Mouse (Mus musculus) embryonic facial prominence, embryonic 11.5 days (tissue): ENCODE data around the gene Atxn1. TPM values are rescaled to one million over a fixed set of nuclear protein-coding genes. Genes with fewer than 3 reads are reported as not detected.
A peak's percentile ranks its signal among the peaks of the same experiment; 100 is the strongest.

Experiments used
- ATAC-seq: fragments of 200-750 bp; cut with Nextera tagmentation; replicated peaks from 2 replicates; pipeline ENCODE4 v1.8.0; 2017; ENCODE audit warnings: low read depth; ENCODE audit not compliant: insufficient number of reproducible peaks, low FRiP score, low TSS enrichment
- DNase-seq: peaks from one replicate; pipeline ENCODE4 v3.0.0-alpha.2; 2015; ENCODE audit warnings: low spot score
- H3K27ac ChIP-seq: fragments of 300-500 bp; sonication (generic); replicated peaks from 2 replicates; pipeline ENCODE4 v1.5.1; 2014; ENCODE audit warnings: mild to moderate bottlenecking, low read depth, low read length, control low read depth
- H3K27me3 ChIP-seq: fragments of 300-500 bp; sonication (generic); 2 replicates; pipeline ENCODE4 v1.6.1; 2014; ENCODE audit warnings: mild to moderate bottlenecking, low read length, moderate library complexity, mixed read lengths; ENCODE audit not compliant: control insufficient read depth, insufficient read depth
- H3K36me3 ChIP-seq: fragments of 300-500 bp; sonication (generic); replicated peaks from 2 replicates; pipeline ENCODE4 v1.6.1; 2014; ENCODE audit warnings: low read depth, mild to moderate bottlenecking, low read length, moderate library complexity, mixed read lengths; ENCODE audit not compliant: control insufficient read depth, insufficient read depth
- H3K4me1 ChIP-seq: fragments of 300-500 bp; sonication (generic); 2 replicates; pipeline ENCODE4 v1.6.1; 2014; ENCODE audit warnings: low read length, mixed read lengths; ENCODE audit not compliant: control insufficient read depth, insufficient read depth
- H3K4me2 ChIP-seq: fragments of 300-500 bp; sonication (generic); 2 replicates; pipeline ENCODE4 v1.6.1; 2014; ENCODE audit warnings: low read depth, mild to moderate bottlenecking, control low read depth, low read length, moderate library complexity
- H3K4me3 ChIP-seq: fragments of 300-500 bp; sonication (generic); 2 replicates; pipeline ENCODE4 v1.5.1; 2014; ENCODE audit warnings: low read depth, low read length, control low read depth
- H3K9ac ChIP-seq: fragments of 300-500 bp; sonication (generic); replicated peaks from 2 replicates; pipeline ENCODE4 v1.6.1; 2014; ENCODE audit warnings: mild to moderate bottlenecking, control low read depth, low read length
- H3K9me3 ChIP-seq: fragments of 300-500 bp; sonication (generic); replicated peaks from 2 replicates; pipeline ENCODE4 v1.6.1; 2016; ENCODE audit warnings: mild to moderate bottlenecking, low read length, inconsistent platforms, mixed read lengths; ENCODE audit not compliant: control insufficient read depth
- WGBS: fragments of 180-500 bp; shearing (Covaris S2); extraction: QIAGEN DNeasy Blood & Tissue Kit; methylation state at CpG from one replicate; pipeline ENCODE4 v1.1.7; 2014; 5-methylcytosine and 5-hydroxymethylcytosine counted together
- polyA plus RNA-seq: library from polyadenylated mRNA; unstranded; fragments of >200 nt; fragmentation: Nextera tagmentation; extraction: Ambion mirVana; gene quantifications from 2 replicates; pipeline ENCODE4 v1.2.1, GENCODE M21; 2014

The Atxn1 gene
- polyA plus RNA-seq, 1 experiment from 2014 or later: 1.3 TPM

GRCm38 (mm10) chr13:45693953-45694352, 270.9 kb downstream of the Atxn1 start:
- no peak overlapping the region for H3K4me2 ChIP-seq
- WGBS: 80% methylated on average over 9 of the region's 9 CpGs
- no peaks in the 10 kb centered on the region for H3K4me1 ChIP-seq
- H3K36me3 ChIP-seq: no peaks in the 10 kb centered on the region
- H3K27ac ChIP-seq: no peak overlapping the region
- no peaks in the 10 kb centered on the region for H3K27me3 ChIP-seq
- H3K9ac ChIP-seq: no peak overlapping the region
- H3K9me3 ChIP-seq: no peaks in the 10 kb centered on the region
- H3K4me3 ChIP-seq: no peak overlapping the region
- DNase-seq (no peak), ATAC-seq (no peak)

DNA sequence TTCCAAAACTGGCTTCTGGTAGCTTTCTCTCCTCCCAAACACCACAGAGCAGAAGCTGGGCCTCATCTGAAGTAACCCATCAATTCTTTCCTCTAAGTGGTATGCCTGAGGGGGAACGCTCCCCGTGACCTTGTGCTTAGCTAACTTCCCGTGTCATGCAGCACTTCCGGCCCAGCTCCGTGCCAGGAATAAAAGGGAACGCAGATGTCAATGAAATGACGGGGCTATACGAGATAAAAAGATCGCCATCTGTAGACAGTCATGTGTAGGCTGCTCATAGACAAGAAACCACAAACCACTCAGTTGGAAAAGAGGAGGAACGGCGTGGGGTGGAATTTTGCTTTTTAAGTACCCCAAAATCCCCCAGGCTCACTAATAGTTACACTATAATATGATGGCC, 271.3 kb downstream of the Atxn1 start:
- DNase-seq: peak; percentile 47
- WGBS: 45% methylated on average over 11 of the region's 11 CpGs
- H3K9me3 ChIP-seq: no peaks in the 10 kb centered on the region
- no peaks in the 10 kb centered on the region for H3K27me3 ChIP-seq
- H3K9ac ChIP-seq: no peak overlapping the region
- no peak for ATAC-seq
- no peaks in the 10 kb centered on the region for H3K36me3 ChIP-seq
- H3K27ac ChIP-seq: no peak overlapping the region
- H3K4me1 ChIP-seq: no peaks in the 10 kb centered on the region
- H3K4me3 ChIP-seq: no peak overlapping the region
- H3K4me2 ChIP-seq: no peak overlapping the region

- WGBS: 82% methylated on average over 4 of the region's 4 CpGs
- no peak for ATAC-seq
Observed at GRCm38 (mm10) chr13:45693126-45693525, 271.7 kb downstream of the Atxn1 start.

DNA sequence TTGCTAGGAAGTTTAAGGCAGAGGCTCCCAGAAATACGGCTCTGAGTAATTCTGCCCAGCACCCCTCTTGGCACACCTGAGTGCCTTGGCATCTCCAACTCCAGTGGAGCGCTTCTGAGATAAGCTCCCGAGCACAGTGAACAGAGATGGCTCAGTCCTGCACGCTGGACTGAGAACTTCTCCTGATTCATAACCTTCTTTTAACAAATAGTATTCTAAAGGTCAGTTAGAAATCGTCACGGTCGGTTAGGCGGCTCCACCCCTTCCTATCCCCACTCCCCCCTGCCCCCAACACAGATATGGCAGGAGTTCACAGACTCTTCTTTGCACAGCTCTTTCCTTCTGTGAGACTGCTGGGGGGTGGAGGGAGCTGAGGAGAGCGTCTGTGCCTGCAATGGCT, 272.4 kb downstream of the Atxn1 start:
- H3K27ac ChIP-seq: no peak overlapping the region
- no peaks in the 10 kb centered on the region for H3K4me1 ChIP-seq
- no peak overlapping the region for H3K4me2 ChIP-seq
- no peak overlapping the region for H3K4me3 ChIP-seq
- H3K9ac ChIP-seq: no peak overlapping the region
- no peaks in the 10 kb centered on the region for H3K9me3 ChIP-seq
- 65% methylated on average over 9 of the region's 9 CpGs for WGBS
- H3K36me3 ChIP-seq: no peaks in the 10 kb centered on the region
- DNase-seq (no peak), ATAC-seq (no peak)
- no peaks in the 10 kb centered on the region for H3K27me3 ChIP-seq

More at GRCm38 (mm10) chr13:45693126-45693525, 271.7 kb downstream of the Atxn1 start:
- H3K27me3 ChIP-seq: no peaks in the 10 kb centered on the region
- H3K9ac ChIP-seq: no peak overlapping the region
- H3K4me2 ChIP-seq: no peak overlapping the region
- no peaks in the 10 kb centered on the region for H3K4me1 ChIP-seq
- H3K9me3 ChIP-seq: no peaks in the 10 kb centered on the region
- no peak overlapping the region for H3K4me3 ChIP-seq
- H3K27ac ChIP-seq: no peak overlapping the region
- DNase-seq: no peak
- no peaks in the 10 kb centered on the region for H3K36me3 ChIP-seq

DNA sequence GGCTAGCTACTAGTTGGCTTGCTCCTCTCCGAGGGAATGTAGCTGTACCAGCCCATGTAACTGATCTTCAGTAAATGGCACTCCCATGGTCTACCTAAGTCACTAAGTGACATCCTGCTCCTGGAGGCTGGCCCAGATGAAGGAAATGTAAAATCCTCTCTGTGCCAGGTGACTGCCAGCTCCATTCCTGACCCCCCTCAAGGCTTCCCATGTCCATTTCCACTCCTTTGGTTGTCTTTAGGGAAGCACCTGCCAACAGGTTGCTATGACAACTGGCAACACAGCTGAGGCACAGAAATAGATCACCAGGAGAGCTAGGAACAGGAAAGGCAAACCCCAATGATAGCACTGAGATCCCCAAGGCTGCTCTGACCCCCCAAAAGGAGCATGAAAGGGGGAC, 274.4 kb downstream of the Atxn1 start:
- Histone ChIP-seq H3K36me3 (no peaks in the 10 kb centered on the region), H3K4me3 (no peak overlapping the region), H3K4me2 (no peak overlapping the region), H3K4me1 (no peaks in the 10 kb centered on the region), H3K27ac (no peak overlapping the region), H3K9me3 (no peaks in the 10 kb centered on the region), H3K27me3 (no peaks in the 10 kb centered on the region), H3K9ac (no peak overlapping the region)
- ATAC-seq (no peak), DNase-seq (no peak)
- WGBS: 80% methylated on average over 1 of the region's 1 CpGs

DNA sequence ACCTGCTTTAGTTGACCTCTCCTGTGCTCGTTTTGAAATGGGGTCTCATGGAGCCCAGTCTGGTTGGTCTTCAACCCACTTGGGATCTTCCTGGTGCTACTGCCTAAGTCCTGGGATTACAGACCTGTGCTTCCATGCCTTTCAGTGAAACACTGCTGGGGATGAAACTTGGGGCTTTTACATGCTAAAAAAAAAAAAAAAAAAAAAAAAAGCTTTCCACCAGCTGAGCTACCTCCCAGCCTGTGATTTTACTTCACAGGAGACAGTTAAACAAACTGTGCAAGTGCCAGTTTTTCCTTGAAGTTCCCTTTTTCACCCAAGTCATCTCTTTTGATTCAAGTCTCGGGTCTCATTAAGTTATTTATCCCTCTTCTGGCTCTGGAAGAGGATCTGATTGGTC, 275.9 kb downstream of the Atxn1 start:
- no peak for ATAC-seq
- H3K9ac ChIP-seq: no peak overlapping the region
- 69% methylated on average over 2 of the region's 2 CpGs for WGBS
- H3K27ac ChIP-seq: no peak overlapping the region
- no peaks in the 10 kb centered on the region for H3K4me1 ChIP-seq
- H3K4me2 ChIP-seq: no peak overlapping the region
- no peak overlapping the region for H3K4me3 ChIP-seq
- H3K36me3 ChIP-seq: no peaks in the 10 kb centered on the region
- DNase-seq: no peak
- no peaks in the 10 kb centered on the region for H3K27me3 ChIP-seq
- no peaks in the 10 kb centered on the region for H3K9me3 ChIP-seq

- 93% methylated on average over 8 of the region's 8 CpGs for WGBS
- H3K36me3 ChIP-seq: no peaks in the 10 kb centered on the region
- H3K4me3 ChIP-seq: no peak overlapping the region
- DNase-seq: no peak
- H3K27me3 ChIP-seq: no peaks in the 10 kb centered on the region
- no peaks in the 10 kb centered on the region for H3K4me1 ChIP-seq
- no peak overlapping the region for H3K9ac ChIP-seq
- H3K27ac ChIP-seq: no peak overlapping the region
- H3K9me3 ChIP-seq: no peaks in the 10 kb centered on the region
- no peak overlapping the region for H3K4me2 ChIP-seq
- ATAC-seq: no peak
Observed at GRCm38 (mm10) chr13:45687581-45687980, 277.2 kb downstream of the Atxn1 start.

DNA sequence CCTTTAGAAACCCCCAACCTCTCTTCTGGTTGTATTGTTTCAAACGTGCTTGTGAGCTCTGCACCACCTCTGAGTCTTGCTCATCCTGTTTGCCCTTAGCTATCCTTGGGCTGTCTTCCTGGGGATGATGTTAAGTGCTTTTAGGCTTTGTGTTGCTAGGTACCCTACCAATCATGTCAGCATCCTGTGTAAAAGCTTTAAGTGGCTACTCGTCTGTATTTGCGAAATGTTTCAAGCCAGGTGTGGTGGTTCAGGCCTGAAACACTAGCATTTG, 278.6 kb downstream of the Atxn1 start:
- no peak overlapping the region for H3K4me3 ChIP-seq
- WGBS: 53% methylated on average over 3 of the region's 3 CpGs
- no peak for DNase-seq
- no peak overlapping the region for H3K4me2 ChIP-seq
- H3K36me3 ChIP-seq: no peaks in the 10 kb centered on the region
- H3K27ac ChIP-seq: no peak overlapping the region
- H3K9ac ChIP-seq: no peak overlapping the region
- H3K4me1 ChIP-seq: no peaks in the 10 kb centered on the region
- no peak for ATAC-seq
- no peaks in the 10 kb centered on the region for H3K27me3 ChIP-seq
- no peaks in the 10 kb centered on the region for H3K9me3 ChIP-seq
